10 mouse cellular contexts compared by ENCODE assay signal in the genomic region with DNA sequence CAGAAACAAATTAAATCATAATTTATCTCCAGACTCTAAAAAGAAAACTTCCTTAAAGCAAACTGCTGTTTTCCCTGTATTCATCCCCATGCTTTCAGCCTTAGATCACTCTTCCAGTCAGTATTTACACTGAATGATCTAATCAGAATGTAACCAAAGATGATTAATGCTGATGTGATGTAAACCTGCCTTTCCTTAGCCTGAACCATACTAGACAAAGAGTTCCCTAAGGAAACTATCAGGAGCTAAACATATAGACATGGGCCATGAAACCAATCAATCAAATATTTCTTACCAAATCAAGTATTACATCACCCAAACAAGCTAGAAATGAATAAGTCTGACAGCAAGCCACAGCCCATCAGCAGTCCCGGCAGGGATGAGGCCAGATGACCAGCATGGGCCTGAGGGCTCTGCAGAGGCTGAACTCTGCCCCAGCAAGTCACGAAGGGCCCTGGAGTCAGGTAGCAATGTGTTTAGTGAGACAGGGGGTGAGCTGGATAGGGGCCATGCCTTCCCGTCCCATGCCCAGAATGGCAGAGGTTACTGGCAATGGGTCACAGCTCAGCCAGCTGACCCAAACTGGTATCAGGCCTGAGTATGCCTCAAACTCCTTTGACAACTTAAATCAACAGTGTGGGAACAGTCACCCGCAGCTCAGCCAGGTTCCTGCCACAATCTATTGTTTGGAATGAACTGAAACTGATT.
DNase-seq lines count a peak whose midpoint lies in the region; ATAC-seq and TF ChIP-seq lines count a peak whose summit lies in the region.
"Had no signal": no experiment of that assay in that cellular context is flagged by ENCODE, and none has a peak within 500 bp of the region (broad histone marks: within the 10 kb centered on the region; RNA-seq: fewer than 3 reads in every experiment).

No protein-coding gene starts in this region.

- TF ChIP-seq POLR2A in cerebellum, adult 2 months (IDR thresholded peaks at IDR 0.05; ENCODE audit: borderline replicate concordance, insufficient read depth, low read length) = no peak

- no peaks in the 10 kb centered on the region for H3K79me3 ChIP-seq in C2C12 (ENCODE audit: low read depth)

- no peaks in the 10 kb centered on the region for H3K79me2 ChIP-seq in C2C12 (ENCODE audit: control insufficient read depth, insufficient read depth)

- no peak overlapping the region for H3K4me2 ChIP-seq in kidney, embryonic 15.5 days
- H3K4me2 ChIP-seq: heart, embryonic 12.5 days; lung, embryonic 15.5 days had no signal

- H3K4me3 ChIP-seq in kidney, embryonic 15.5 days (replicated peaks) = no peak overlapping the region
- H3K4me3 ChIP-seq in C2C12 (ENCODE audit: insufficient read depth, poor library complexity, severe bottlenecking) = no peak overlapping the region
- no peak overlapping the region for H3K4me3 ChIP-seq in cerebellum, adult 2 months (replicated peaks; ENCODE audit: insufficient read depth, low read depth, low read length)
- H3K4me3 ChIP-seq: heart, embryonic 12.5 days; lung, embryonic 15.5 days had no signal

- DNase-seq in kidney, adult 11 months = peak; percentile 19
- DNase-seq in adrenal gland, adult 8-10 months = peak; percentile 13
- peak; percentile 27 to 33 for DNase-seq in kidney, postnatal 36 days
- no peak for DNase-seq in embryo, embryonic 11 days
- no peak for DNase-seq in cerebellum, adult 2 months

- no peak for ATAC-seq in kidney, embryonic 15.5 days (replicated peaks; ENCODE audit: low FRiP score)

- TF ChIP-seq CTCF in C2C12 (IDR thresholded peaks at IDR 0.05; ENCODE audit: control insufficient read depth, insufficient read depth, insufficient read length) = no peak
- TF ChIP-seq CTCF in cerebellum, adult 2 months (IDR thresholded peaks at IDR 0.05; ENCODE audit: borderline replicate concordance, insufficient read depth, low read depth, low read length) = no peak

- no peak overlapping the region for H3K9ac ChIP-seq in kidney, embryonic 15.5 days
- H3K9ac ChIP-seq: heart, embryonic 12.5 days; lung, embryonic 15.5 days had no signal

- peaks cover 9% of the 10 kb centered on the region for H3K4me1 ChIP-seq in kidney, embryonic 15.5 days
- H3K4me1 ChIP-seq in cerebellum, adult 2 months (ENCODE audit: control insufficient read depth, insufficient read depth, low read length) = no peaks in the 10 kb centered on the region

- H3ac ChIP-seq in C2C12 (ENCODE audit: control insufficient read depth, insufficient read length, low read depth) = no peak overlapping the region

- H3K9me3 ChIP-seq in kidney, embryonic 15.5 days (replicated peaks) = no peaks in the 10 kb centered on the region
- H3K9me3 ChIP-seq: heart, embryonic 12.5 days; lung, embryonic 15.5 days had no signal

- no peaks in the 10 kb centered on the region for H3K36me3 ChIP-seq in kidney, embryonic 15.5 days
- H3K36me3 ChIP-seq in C2C12 (ENCODE audit: control insufficient read depth, insufficient read depth) = no peaks in the 10 kb centered on the region
- H3K36me3 ChIP-seq: heart, embryonic 12.5 days; lung, embryonic 15.5 days had no signal

- no peaks in the 10 kb centered on the region for H3K27me3 ChIP-seq in kidney, embryonic 15.5 days
- H3K27me3 ChIP-seq in C2C12 (ENCODE audit: control insufficient read depth, insufficient read depth, insufficient read length) = no peaks in the 10 kb centered on the region
- H3K27me3 ChIP-seq in cerebellum, adult 2 months (ENCODE audit: control insufficient read depth, insufficient read depth, low read length) = no peaks in the 10 kb centered on the region
- H3K27me3 ChIP-seq: heart, embryonic 12.5 days; lung, embryonic 15.5 days had no signal

- no peak overlapping the region for H3K27ac ChIP-seq in kidney, embryonic 15.5 days
- no peak overlapping the region for H3K27ac ChIP-seq in cerebellum, adult 2 months (ENCODE audit: insufficient read depth, low read length)
- H3K27ac ChIP-seq: kidney, postnatal 0 days; lung, embryonic 15.5 days had no signal

- 64% methylated on average over 4 of the region's 4 CpGs for WGBS in kidney, embryonic 15.5 days
- 63% methylated on average over 4 of the region's 4 CpGs for WGBS in cerebellum, adult 2 months

TF ChIP-seq in C2C12, 6 proteins besides CTCF, POLR2A, EP300 and RAD21:
- TF ChIP-seq MAX (IDR thresholded peaks at IDR 0.05) (no peak), MYOD1 (IDR thresholded peaks at IDR 0.05; ENCODE audit: control insufficient read depth, insufficient read length, low read depth) (peak; percentile 40), CEBPB (IDR thresholded peaks at IDR 0.05; ENCODE audit: low read depth) (no peak), FOSL1 (IDR thresholded peaks at IDR 0.05; ENCODE audit: insufficient read depth, low read length, poor library complexity, severe bottlenecking) (no peak), MYOG (IDR thresholded peaks at IDR 0.05; ENCODE audit: control insufficient read depth, extremely low read depth, insufficient read length) (no peak), USF1 (IDR thresholded peaks at IDR 0.05; ENCODE audit: low read depth) (no peak)

Comparison
In these comparisons a context has a peak if more than half of its experiments do, and no peak if none do; other contexts are left out.
1. DNase-seq: peak in kidney, adult 11 months (single experiment), adrenal gland, adult 8-10 months (single experiment) and kidney, postnatal 36 days (2 of 2); none in embryo, embryonic 11 days (single experiment) and cerebellum, adult 2 months (0 of 2).